Comparison of ENCODE assay signal across 16 mouse cellular contexts in genomic region chr2:157428351-157429139, GRCm38 (mm10). TPM values are rescaled to one million over a fixed set of nuclear protein-coding genes. Genes with fewer than 3 reads are reported as not detected.
DNase-seq lines count a peak whose midpoint lies in the region; TF ChIP-seq lines count a peak whose summit lies in the region.
"Had no signal": no experiment of that assay in that cellular context is flagged by ENCODE, and none has a peak within 500 bp of the region (broad histone marks: within the 10 kb centered on the region; RNA-seq: fewer than 3 reads in every experiment).

No protein-coding gene starts in this region.

- DNase-seq in layer of hippocampus, adult 2 months (ENCODE audit: low spot score in 2 of 2), result no peak
- DNase-seq in layer of hippocampus, adult 11-12 months (ENCODE audit: low spot score), result no peak
- DNase-seq in 416B (ENCODE audit: low read depth), result peak; percentile 64
- DNase-seq in B cell, adult 2 months, result peak; percentile 24 to 37
- no peak for DNase-seq in kidney, adult 9 months
- no peak for DNase-seq in ovary, postnatal 14 days (ENCODE audit: low spot score)
- DNase-seq: adrenal gland, adult 8-10 months; cerebellum, postnatal 25 days; heart, postnatal 36 days; kidney, adult 18-20 months; right cerebral cortex, postnatal 14 days; thymus, postnatal 4 days had no signal

- H3K36me3 ChIP-seq in megakaryocyte, embryonic 14.5 days (replicated peaks; ENCODE audit: low read length), result peaks cover 73% of the 10 kb centered on the region
- H3K36me3 ChIP-seq: stomach, embryonic 15.5 days had no signal

- H3K27me3 ChIP-seq in megakaryocyte, embryonic 14.5 days (replicated peaks), result peaks cover 10% of the 10 kb centered on the region
- H3K27me3 ChIP-seq: stomach, embryonic 15.5 days had no signal

- no peaks in the 10 kb centered on the region for H3K9me3 ChIP-seq in megakaryocyte, embryonic 14.5 days
- H3K9me3 ChIP-seq: stomach, embryonic 15.5 days had no signal

- H3K4me1 ChIP-seq in megakaryocyte, embryonic 14.5 days, result peaks cover 94% of the 10 kb centered on the region

- H3K4me3 ChIP-seq in layer of hippocampus, adult 2 months, result no peak overlapping the region
- peak overlapping the region; percentile 96 for H3K4me3 ChIP-seq in megakaryocyte, embryonic 14.5 days (replicated peaks)
- H3K4me3 ChIP-seq: myocyte; stomach, embryonic 15.5 days had no signal

- no peak for TF ChIP-seq CTCF in layer of hippocampus, adult 2 months (conservative IDR thresholded peaks at IDR 0.05)

- H3K27ac ChIP-seq in layer of hippocampus, adult 2 months, result peak overlapping the region; percentile 98
- H3K27ac ChIP-seq: liver, embryonic 14.5 days; stomach, embryonic 15.5 days had no signal

RNA-seq across cellular contexts. Expression of gene Src, which starts 10.3 kb away (rescaled TPM):
- 100 to 1,000 TPM; 150 to 156 TPM for total RNA-seq in layer of hippocampus, adult 2 months (2021)
- polyA plus RNA-seq in megakaryocyte, embryonic 14.5 days (2012; ENCODE audit: insufficient read depth, low replicate concordance), result 186 and 225 TPM in 2 replicates

Comparison
In these comparisons a context has a peak if more than half of its experiments do, and no peak if none do; other contexts are left out.
1. DNase-seq: peak in 416B (single experiment) and B cell, adult 2 months (2 of 2); none in layer of hippocampus, adult 2 months (0 of 2), layer of hippocampus, adult 11-12 months (single experiment), kidney, adult 9 months (single experiment) and ovary, postnatal 14 days (single experiment).